Mouse (Mus musculus) hindbrain, embryonic 14.5 days (tissue): ENCODE measurements around the gene Ddx56. TPM values are rescaled to one million over a fixed set of nuclear protein-coding genes. Genes with fewer than 3 reads are reported as not detected.

Experiments used
- ATAC-seq: fragments of 200-750 bp; cut with Nextera tagmentation; 2 replicates; pipeline ENCODE4 v1.8.0; 2017; ENCODE audit warnings: moderate number of reproducible peaks, mild to moderate bottlenecking, moderate TSS enrichment, moderate library complexity; ENCODE audit not compliant: low FRiP score
- DNase-seq: peaks from one replicate; pipeline ENCODE4 v3.0.0-alpha.2; 2015; ENCODE audit warnings: low spot score
- H3K27ac ChIP-seq: fragments of 300-500 bp; sonication (generic); 2 replicates; pipeline ENCODE4 v1.5.1; 2014; ENCODE audit warnings: mild to moderate bottlenecking, moderate library complexity
- H3K27me3 ChIP-seq: fragments of 300-500 bp; sonication (generic); 2 replicates; pipeline ENCODE4 v1.6.1; 2014; ENCODE audit warnings: mild to moderate bottlenecking, low read length, mixed read lengths; ENCODE audit not compliant: control insufficient read depth, insufficient read depth
- H3K36me3 ChIP-seq: fragments of 300-500 bp; sonication (generic); replicated peaks from 2 replicates; pipeline ENCODE4 v1.6.1; 2014; ENCODE audit not compliant: control insufficient read depth, insufficient read depth
- H3K4me1 ChIP-seq: fragments of 300-500 bp; sonication (generic); replicated peaks from 2 replicates; pipeline ENCODE4 v1.6.1; 2014; ENCODE audit warnings: antibody characterized with exemption, low read length, mixed read lengths; ENCODE audit not compliant: control insufficient read depth, insufficient read depth
- H3K4me2 ChIP-seq: fragments of 300-500 bp; sonication (generic); replicated peaks from 2 replicates; pipeline ENCODE4 v1.6.1; 2014; ENCODE audit warnings: mild to moderate bottlenecking, moderate library complexity
- H3K4me3 ChIP-seq: fragments of 300-500 bp; sonication (generic); replicated peaks from 2 replicates; pipeline ENCODE4 v1.5.1; 2014; ENCODE audit warnings: mild to moderate bottlenecking, low read length
- H3K9ac ChIP-seq: fragments of 300-500 bp; sonication (generic); 2 replicates; pipeline ENCODE4 v1.6.1; 2014
- H3K9me3 ChIP-seq: fragments of 300-500 bp; sonication (generic); 2 replicates; pipeline ENCODE4 v1.6.1; 2016; ENCODE audit warnings: low read length; ENCODE audit not compliant: control insufficient read depth
- WGBS: fragments of 180-500 bp; shearing (Covaris S2); extraction: QIAGEN DNeasy Blood & Tissue Kit; methylation state at CpG from one replicate; pipeline ENCODE4 v1.1.7; 2014; 5-methylcytosine and 5-hydroxymethylcytosine counted together
- polyA plus RNA-seq: library from polyadenylated mRNA; unstranded; fragments of >200 nt; fragmentation: Nextera tagmentation; extraction: Ambion mirVana; gene quantifications from 2 replicates; pipeline ENCODE4 v1.2.1, GENCODE M21; 2014

The Ddx56 gene
- polyA plus RNA-seq, 1 experiment from 2014 or later = 68.1 TPM

- ATAC-seq (no peak), DNase-seq (no peak)
- Histone ChIP-seq H3K9ac (no peak overlapping the region), H3K4me3 (no peak overlapping the region), H3K4me2 (no peak overlapping the region), H3K4me1 (peaks cover 11% of the 10 kb centered on the region), H3K27ac (no peak overlapping the region), H3K36me3 (peaks cover 18% of the 10 kb centered on the region), H3K27me3 (no peaks in the 10 kb centered on the region), H3K9me3 (no peaks in the 10 kb centered on the region)
- 95% methylated on average over 2 of the region's 2 CpGs for WGBS
Measured at GRCm38 (mm10) chr11:6293601-6294000, 26.0 kb upstream of the Ddx56 start.

DNA sequence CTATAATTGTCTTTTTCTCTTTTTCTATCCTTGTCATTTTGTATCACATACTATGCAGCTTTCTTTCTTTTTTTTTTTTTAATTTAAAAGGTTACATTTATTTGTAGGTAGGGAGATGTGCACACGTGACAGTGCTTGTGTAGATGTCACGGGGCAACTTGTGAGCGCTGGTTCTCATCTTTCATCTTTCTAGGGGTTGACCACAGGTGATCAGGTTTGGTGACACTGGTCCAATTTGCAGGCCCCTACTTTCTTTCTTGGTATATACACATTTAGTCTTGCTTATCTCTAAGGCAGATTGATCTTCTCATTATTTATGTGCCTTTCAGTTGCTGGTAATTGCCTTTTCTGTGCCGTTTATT lies 25.4 kb upstream of the Ddx56 start:
- peaks cover 11% of the 10 kb centered on the region for H3K4me1 ChIP-seq
- H3K27ac ChIP-seq = peak overlapping the region; percentile 92
- no peaks in the 10 kb centered on the region for H3K27me3 ChIP-seq
- peaks cover 12% of the 10 kb centered on the region for H3K36me3 ChIP-seq
- 98% methylated on average over 4 of the region's 4 CpGs for WGBS
- H3K4me3 ChIP-seq = peak overlapping the region; percentile 87; the same call in 1 of the 2 replicates
- H3K9ac ChIP-seq = peak overlapping the region; percentile 77; the same call in 1 of the 2 replicates
- no peak for DNase-seq
- H3K9me3 ChIP-seq = no peaks in the 10 kb centered on the region
- peak overlapping the region; percentile 79 for H3K4me2 ChIP-seq
- ATAC-seq = no peak

- peak overlapping the region; percentile 87 for H3K4me3 ChIP-seq
- H3K9ac ChIP-seq = peak overlapping the region; percentile 77
- no peaks in the 10 kb centered on the region for H3K27me3 ChIP-seq
- ATAC-seq = peak; percentile 64
- peak overlapping the region; percentile 92 for H3K27ac ChIP-seq
- DNase-seq = peak; percentile 78
- 18% methylated on average over 33 of the region's 33 CpGs for WGBS
- peak overlapping the region; percentile 79 for H3K4me2 ChIP-seq
- peaks cover 6% of the 10 kb centered on the region for H3K36me3 ChIP-seq
- H3K4me1 ChIP-seq = peaks cover 11% of the 10 kb centered on the region
- H3K9me3 ChIP-seq = no peaks in the 10 kb centered on the region
Measured at GRCm38 (mm10) chr11:6292116-6292987, 24.8 kb upstream of the Ddx56 start.

- ATAC-seq (peak; percentile 98), DNase-seq (peak; percentile 99)
- Histone ChIP-seq H3K27me3 (no peaks in the 10 kb centered on the region), H3K4me2 (peak within 1 kb of the TSS; percentile 79), H3K36me3 (no peaks in the 10 kb centered on the region), H3K4me3 (peak within 1 kb of the TSS; percentile 87), H3K9me3 (no peaks in the 10 kb centered on the region), H3K4me1 (peaks cover 11% of the 10 kb centered on the region), H3K27ac (peak within 1 kb of the TSS; percentile 92), H3K9ac (peak within 1 kb of the TSS; percentile 77)
- under 1% methylated on average over 71 of the region's 77 CpGs for WGBS
Measured at GRCm38 (mm10) chr11:6291401-6292115, 24.0 kb upstream of the Ddx56 start, which contains the start of gene Ogdh. TSS of gene Ogdh (plus strand) at chr11:6291633.

DNA sequence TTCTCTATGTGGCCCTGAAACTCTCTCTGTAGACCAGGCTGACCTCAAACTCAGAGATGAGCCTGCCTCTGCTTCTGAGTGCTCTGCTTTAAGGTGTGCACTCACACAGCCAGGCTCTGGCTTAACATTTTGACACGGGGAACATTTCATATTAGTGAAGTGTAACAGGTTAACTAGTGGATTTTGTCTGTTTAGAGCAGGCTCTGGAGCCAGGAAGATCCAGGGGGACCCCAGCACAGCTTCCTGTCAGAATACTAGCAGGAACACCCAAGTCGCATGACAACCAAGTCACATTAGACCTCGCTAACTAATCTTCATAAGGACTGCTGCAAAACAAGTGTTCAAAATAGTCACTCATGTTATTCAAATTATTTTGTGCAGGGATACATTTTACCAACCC lies 23.3 kb upstream of the Ddx56 start:
- H3K36me3 ChIP-seq = no peaks in the 10 kb centered on the region
- 32% methylated on average over 3 of the region's 3 CpGs for WGBS
- H3K4me3 ChIP-seq = peak overlapping the region; percentile 87
- ATAC-seq (no peak), DNase-seq (no peak)
- H3K4me1 ChIP-seq = peaks cover 11% of the 10 kb centered on the region
- H3K27ac ChIP-seq = peak overlapping the region; percentile 92; the same call in 1 of the 2 replicates
- no peaks in the 10 kb centered on the region for H3K27me3 ChIP-seq
- H3K9me3 ChIP-seq = no peaks in the 10 kb centered on the region
- peak overlapping the region; percentile 77 for H3K9ac ChIP-seq
- peak overlapping the region; percentile 79 for H3K4me2 ChIP-seq

DNA sequence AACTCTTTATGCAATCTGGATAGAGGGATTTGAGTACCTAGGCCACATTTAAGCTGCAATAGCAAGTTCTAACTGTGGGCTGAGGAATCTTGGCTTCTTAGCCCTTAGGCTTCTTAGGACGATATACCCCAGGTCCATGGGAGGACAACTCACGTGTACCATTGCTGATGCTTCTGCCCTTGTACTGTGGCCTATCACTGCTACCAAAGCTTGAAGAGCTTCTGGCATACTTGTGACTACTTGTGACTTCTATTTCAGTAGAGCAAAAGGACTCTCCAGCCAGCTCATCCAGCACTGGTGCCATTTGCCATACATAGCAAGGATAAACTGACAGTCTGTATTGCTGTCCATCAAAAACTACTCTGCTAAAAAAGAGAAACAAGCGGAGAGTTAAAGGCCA lies 22.6 kb upstream of the Ddx56 start:
- Histone ChIP-seq H3K9ac (no peak overlapping the region), H3K27me3 (no peaks in the 10 kb centered on the region), H3K4me3 (no peak overlapping the region), H3K27ac (no peak overlapping the region), H3K9me3 (no peaks in the 10 kb centered on the region), H3K36me3 (no peaks in the 10 kb centered on the region), H3K4me2 (no peak overlapping the region), H3K4me1 (peaks cover 11% of the 10 kb centered on the region)
- ATAC-seq (no peak), DNase-seq (no peak)
- 94% methylated on average over 3 of the region's 3 CpGs for WGBS

DNA sequence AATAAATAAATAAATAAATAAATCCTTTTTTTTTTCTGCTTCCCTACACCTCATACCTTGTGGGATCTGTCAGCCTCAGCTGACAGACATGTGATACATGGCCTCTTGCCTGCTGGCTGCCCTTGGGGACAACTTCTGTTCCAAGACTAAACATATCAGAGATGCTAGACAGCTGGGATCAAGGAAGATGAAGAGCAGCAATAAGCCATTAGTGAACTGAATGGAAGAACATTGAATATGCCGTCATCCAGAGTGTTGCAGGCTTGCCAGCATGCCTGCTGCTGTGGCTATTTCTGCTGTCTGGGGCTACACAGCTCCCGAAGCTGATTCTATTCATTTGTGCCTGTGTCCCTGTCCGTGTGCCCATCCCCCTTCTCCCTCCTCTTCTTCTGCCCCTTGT lies 15.4 kb upstream of the Ddx56 start:
- ATAC-seq (no peak), DNase-seq (no peak)

DNA sequence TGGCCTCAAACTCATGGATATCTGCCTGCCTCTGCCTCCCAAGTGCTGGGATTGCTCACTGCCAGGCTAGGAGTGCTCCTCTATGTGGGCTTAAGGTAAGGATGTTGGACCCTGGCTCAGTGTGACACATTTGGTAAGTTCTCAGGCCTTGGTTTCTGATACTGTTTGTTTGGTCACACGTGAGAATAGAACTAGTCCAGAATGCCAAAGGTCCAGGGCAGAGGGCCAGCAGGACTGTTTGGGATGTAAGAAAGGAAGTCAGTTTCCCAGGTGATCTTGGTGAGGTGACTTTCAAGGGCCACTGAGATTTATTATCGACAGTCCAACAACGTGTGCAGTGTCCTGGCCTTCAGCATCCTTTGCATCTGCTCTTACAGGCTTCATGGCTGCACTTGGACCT lies 8.9 kb upstream of the Ddx56 start:
- no peak for ATAC-seq
- Histone ChIP-seq H3K27me3 (no peaks in the 10 kb centered on the region), H3K9me3 (no peaks in the 10 kb centered on the region), H3K9ac (no peak overlapping the region), H3K4me1 (peaks cover 25% of the 10 kb centered on the region), H3K4me3 (no peak overlapping the region), H3K36me3 (peaks cover 20% of the 10 kb centered on the region), H3K4me2 (no peak overlapping the region), H3K27ac (no peak overlapping the region)
- no peak for DNase-seq
- 90% methylated on average over 3 of the region's 3 CpGs for WGBS

More for the DNA sequence above, 15.4 kb upstream of the Ddx56 start:
- H3K9ac ChIP-seq = no peak overlapping the region
- H3K4me2 ChIP-seq = no peak overlapping the region
- no peaks in the 10 kb centered on the region for H3K27me3 ChIP-seq
- H3K9me3 ChIP-seq = no peaks in the 10 kb centered on the region
- H3K4me3 ChIP-seq = no peak overlapping the region
- no peaks in the 10 kb centered on the region for H3K4me1 ChIP-seq
- no peaks in the 10 kb centered on the region for H3K36me3 ChIP-seq
- WGBS = 62% methylated on average over 3 of the region's 3 CpGs
- H3K27ac ChIP-seq = no peak overlapping the region

DNA sequence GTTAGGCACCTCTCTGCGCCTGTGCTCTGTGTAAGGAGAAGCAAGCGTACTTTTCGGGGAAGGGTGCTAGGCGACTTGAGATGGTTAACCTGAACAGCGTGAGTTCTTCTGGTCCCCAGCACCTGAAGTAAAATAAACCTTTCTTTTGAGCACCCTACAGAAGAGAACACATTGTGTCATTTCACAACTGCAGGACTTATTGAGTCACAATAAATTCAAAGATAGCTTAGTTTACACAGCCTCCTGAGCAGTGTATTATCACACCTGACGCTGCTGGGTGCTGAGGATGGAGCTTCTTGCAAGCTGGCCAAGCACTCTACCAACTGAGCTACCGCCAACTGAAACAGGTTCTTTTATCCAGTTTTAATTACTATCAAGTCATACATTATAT lies 7.5 kb upstream of the Ddx56 start:
- peak overlapping the region; percentile 93 for H3K9ac ChIP-seq
- WGBS = 25% methylated on average over 7 of the region's 7 CpGs
- DNase-seq = peak; percentile 29
- no peak for ATAC-seq
- H3K9me3 ChIP-seq = no peaks in the 10 kb centered on the region
- no peaks in the 10 kb centered on the region for H3K27me3 ChIP-seq
- peak overlapping the region; percentile 96 for H3K4me2 ChIP-seq
- H3K27ac ChIP-seq = peak overlapping the region; percentile 76
- peaks cover 25% of the 10 kb centered on the region for H3K4me1 ChIP-seq
- peaks cover 33% of the 10 kb centered on the region for H3K36me3 ChIP-seq
- H3K4me3 ChIP-seq = peak overlapping the region; percentile 85
